Mouse (Mus musculus) left cerebral cortex, postnatal 14 days (tissue): ENCODE measurements around the gene Dhrs4. TPM values are rescaled to one million over a fixed set of nuclear protein-coding genes. Genes with fewer than 3 reads are reported as not detected.
A peak's percentile ranks its signal among the peaks of the same experiment; 100 is the strongest.

Source experiments
- DNase-seq, 2 experiments: peaks; one replicate each; pipeline ENCODE4 v3.0.0; 2021 to 2022; ENCODE audit warnings: low spot score in 2 of 2, mixed read lengths in 1 of 2
- intact Hi-C: fragments of 180-260 bp; cut with DNase I; formaldehyde crosslinking; loops from one replicate; pipeline ENCODE4 v1.15.1; 2025
- long read RNA-seq, 2 experiments: library from polyadenylated mRNA; stranded (forward); transcript quantifications; one replicate each; pipeline ENCODE4 v2.0.0; 2021
- total RNA-seq, 2 experiments: library from RNA; stranded (reverse); gene quantifications; 2 replicates each; pipeline ENCODE4 v1.2.3; 2021

The Dhrs4 gene
- total RNA-seq = 10 to 100 TPM; 11.7 to 16.0 TPM
- long read RNA-seq, experiment 1, partial matches to known transcripts = 1 of 3 reads
- long read RNA-seq, experiment 1, other reads (novel, unspliced or antisense) = 0 of 3 reads
- long read RNA-seq, experiment 2, partial matches to known transcripts = 1 of 1 reads
- long read RNA-seq, experiment 2, other reads (novel, unspliced or antisense) = 0 of 1 reads

- intact Hi-C loops = loop anchor here (10.0 kb wide), 1 partner anchor 204 kb away; no protein-coding TSS in a partner anchor
- DNase-seq = peak; percentile 73 to 78
Observed at GRCm38 (mm10) chr14:55478651-55479599, at the start of gene Dhrs4. Gene Dhrs4, plus strand, starts transcription at chr14:55478758.

- intact Hi-C loops = no loop called here
- no peak for DNase-seq
Observed at GRCm38 (mm10) chr14:55430255-55430654, 48.3 kb upstream of the Dhrs4 start.

- no peak for DNase-seq
- intact Hi-C loops = no loop called here
Observed at GRCm38 (mm10) chr14:55433052-55433451, 45.5 kb upstream of the Dhrs4 start.

- intact Hi-C loops = loop anchor here (5.0 kb wide), 1 partner anchor 288 kb away; no protein-coding TSS in a partner anchor
- DNase-seq = no peak
Observed at GRCm38 (mm10) chr14:55434825-55435224, 43.7 kb upstream of the Dhrs4 start.

- DNase-seq = no peak
- intact Hi-C loops = loop anchor here (2.0 to 5.0 kb wide), 2 partner anchors 166 to 290 kb away; no protein-coding TSS in a partner anchor
Observed at GRCm38 (mm10) chr14:55437118-55437517, 41.4 kb upstream of the Dhrs4 start.

GRCm38 (mm10) chr14:55438193-55438784, 40.3 kb upstream of the Dhrs4 start:
- intact Hi-C loops = loop anchor here (5.0 kb wide), 1 partner anchor 291 kb away; no protein-coding TSS in a partner anchor

GRCm38 (mm10) chr14:55457693-55458092, 20.9 kb upstream of the Dhrs4 start:
- no peak for DNase-seq
- intact Hi-C loops = no loop called here

More at GRCm38 (mm10) chr14:55438193-55438784, 40.3 kb upstream of the Dhrs4 start:
- peak; percentile 15 to 51 for DNase-seq

GRCm38 (mm10) chr14:55458273-55458672, 20.3 kb upstream of the Dhrs4 start:
- intact Hi-C loops = no loop called here
- peak; percentile 56 to 76 for DNase-seq

- no peak for DNase-seq
- intact Hi-C loops = no loop called here
Observed at GRCm38 (mm10) chr14:55458761-55459160, 19.8 kb upstream of the Dhrs4 start.

GRCm38 (mm10) chr14:55459796-55460195, 18.8 kb upstream of the Dhrs4 start:
- intact Hi-C loops = no loop called here

GRCm38 (mm10) chr14:55460297-55460696, 18.3 kb upstream of the Dhrs4 start:
- intact Hi-C loops = no loop called here
- DNase-seq = peak; percentile 26 to 69

More at GRCm38 (mm10) chr14:55459796-55460195, 18.8 kb upstream of the Dhrs4 start:
- DNase-seq = no peak

GRCm38 (mm10) chr14:55461757-55462156, 16.8 kb upstream of the Dhrs4 start:
- intact Hi-C loops = no loop called here

GRCm38 (mm10) chr14:55466481-55466880, 12.1 kb upstream of the Dhrs4 start:
- no peak for DNase-seq
- intact Hi-C loops = no loop called here

More at GRCm38 (mm10) chr14:55461757-55462156, 16.8 kb upstream of the Dhrs4 start:
- DNase-seq = no peak

GRCm38 (mm10) chr14:55467108-55467507, 11.4 kb upstream of the Dhrs4 start:
- intact Hi-C loops = no loop called here
- no peak for DNase-seq

- no peak for DNase-seq
- intact Hi-C loops = no loop called here
Observed at GRCm38 (mm10) chr14:55468301-55468741, 10.2 kb upstream of the Dhrs4 start.

GRCm38 (mm10) chr14:55469041-55469440, 9.5 kb upstream of the Dhrs4 start:
- intact Hi-C loops = no loop called here

GRCm38 (mm10) chr14:55469821-55470220, 8.7 kb upstream of the Dhrs4 start:
- intact Hi-C loops = loop anchor here (10.0 kb wide), 1 partner anchor 195 kb away; no protein-coding TSS in a partner anchor
- DNase-seq = no peak

More at GRCm38 (mm10) chr14:55469041-55469440, 9.5 kb upstream of the Dhrs4 start:
- no peak for DNase-seq

GRCm38 (mm10) chr14:55470806-55471205, 7.8 kb upstream of the Dhrs4 start:
- intact Hi-C loops = loop anchor here (10.0 kb wide), 1 partner anchor 196 kb away; no protein-coding TSS in a partner anchor

GRCm38 (mm10) chr14:55475654-55476053, 2.9 kb upstream of the Dhrs4 start:
- intact Hi-C loops = loop anchor here (10.0 kb wide), 1 partner anchor 201 kb away; no protein-coding TSS in a partner anchor
- no peak for DNase-seq

More at GRCm38 (mm10) chr14:55470806-55471205, 7.8 kb upstream of the Dhrs4 start:
- no peak for DNase-seq
